Mouse (Mus musculus) kidney, postnatal 25 days (tissue): Measurements from ENCODE around the gene Bmyc.
"Not testable (repeated sequence)": the region's sequence is repeated elsewhere in the genome, so short reads cannot be mapped to it uniquely, and the experiment has no call there.

Source experiments
- DNase-seq, 2 experiments: peaks; one replicate each; pipeline ENCODE4 v3.0.0; 2021; ENCODE audit warnings: mixed read lengths in 2 of 2

Bmyc gene

GRCm38 (mm10) chr2:25706643-25707481 lies at the start of gene Bmyc:
Gene Bmyc (plus strand): TSS chr2:25706739.
- DNase-seq, result peak; percentile 66 to 81

- peak in 1 of 2 experiments; percentile 24 for DNase-seq
These were observed 49.3 kb upstream of the Bmyc start for GRCm38 (mm10) chr2:25657246-25657645.

- DNase-seq, result no peak
These were observed 48.9 kb upstream of the Bmyc start, which contains the start of gene Lcn5 for GRCm38 (mm10) chr2:25657652-25658051. Gene Lcn5 (plus strand): TSS chr2:25657952.

- DNase-seq, result no peak
These were observed 46.3 kb upstream of the Bmyc start for GRCm38 (mm10) chr2:25660279-25660678.

GRCm38 (mm10) chr2:25661245-25661970 lies 45.1 kb upstream of the Bmyc start:
- no peak for DNase-seq

GRCm38 (mm10) chr2:25663511-25663910 lies 43.0 kb upstream of the Bmyc start:
- peak; percentile 56 to 67 for DNase-seq

- DNase-seq, result no peak
These were observed 42.4 kb upstream of the Bmyc start for GRCm38 (mm10) chr2:25664125-25664524.

- no peak for DNase-seq
These were observed 40.0 kb upstream of the Bmyc start for GRCm38 (mm10) chr2:25666516-25666915.

- no peak for DNase-seq
These were observed 30.1 kb upstream of the Bmyc start, which contains the start of gene Lcn6 for GRCm38 (mm10) chr2:25676486-25676885. Gene Lcn6 (plus strand): TSS chr2:25676786.

- no peak for DNase-seq
These were observed 27.0 kb upstream of the Bmyc start for GRCm38 (mm10) chr2:25679559-25679958.

GRCm38 (mm10) chr2:25682426-25682825 lies 24.1 kb upstream of the Bmyc start, which contains the start of gene Lcn10:
Gene Lcn10 (plus strand): TSS chr2:25682726.
- DNase-seq, result no peak

GRCm38 (mm10) chr2:25686941-25687340 lies 19.6 kb upstream of the Bmyc start:
- no peak for DNase-seq

GRCm38 (mm10) chr2:25694605-25695004 lies 11.9 kb upstream of the Bmyc start:
- peak; percentile 47 to 81 for DNase-seq

GRCm38 (mm10) chr2:25696951-25697350 lies 9.6 kb upstream of the Bmyc start:
- no peak for DNase-seq

- peak in 1 of 2 experiments; percentile 41 for DNase-seq
These were observed 7.8 kb upstream of the Bmyc start for GRCm38 (mm10) chr2:25698696-25699095.

GRCm38 (mm10) chr2:25699743-25700142 lies 6.8 kb upstream of the Bmyc start, which contains the start of gene Obp2a:
Gene Obp2a (plus strand): TSS chr2:25700043.
- DNase-seq, result not testable (repeated sequence)

- no peak for DNase-seq
These were observed 5.5 kb upstream of the Bmyc start for GRCm38 (mm10) chr2:25701001-25701400.

GRCm38 (mm10) chr2:25703706-25704105 lies 2.8 kb upstream of the Bmyc start:
- no peak for DNase-seq

GRCm38 (mm10) chr2:25708121-25708520 lies 1.6 kb downstream of the Bmyc start:
- peak in 1 of 2 experiments; percentile 50 for DNase-seq

GRCm38 (mm10) chr2:25709056-25709455 lies 2.5 kb downstream of the Bmyc start:
- not testable (repeated sequence) for DNase-seq

- not testable (repeated sequence) for DNase-seq
These were observed 3.3 kb downstream of the Bmyc start for GRCm38 (mm10) chr2:25709791-25710190.

- not testable (repeated sequence) for DNase-seq
These were observed 5.1 kb downstream of the Bmyc start for GRCm38 (mm10) chr2:25711641-25712040.

- no peak for DNase-seq
These were observed 10.7 kb downstream of the Bmyc start for GRCm38 (mm10) chr2:25717222-25717621.
